Mouse (Mus musculus): ENCODE results near the gene Ttll7. TPM values are rescaled to one million over a fixed set of nuclear protein-coding genes. Genes with fewer than 3 reads are reported as not detected.

The Ttll7 gene
- polyA plus RNA-seq, 1 experiment from 2014 or later: 3.9 TPM

GRCm38 (mm10) chr3:146913107-146913506, 60.9 kb downstream of the Ttll7 start:
- 91% methylated on average over 11 of the region's 12 CpGs for WGBS
- ATAC-seq (ENCODE audit: insufficient number of reproducible peaks, low FRiP score, low TSS enrichment, low read depth): no peak

GRCm38 (mm10) chr3:146914798-146915197, 62.6 kb downstream of the Ttll7 start:
- H3K9ac ChIP-seq: no peak overlapping the region
- H3K27ac ChIP-seq (replicated peaks): no peak overlapping the region
- no peaks in the 10 kb centered on the region for H3K4me1 ChIP-seq
- no peaks in the 10 kb centered on the region for H3K27me3 ChIP-seq
- H3K9me3 ChIP-seq (replicated peaks): no peaks in the 10 kb centered on the region
- H3K4me3 ChIP-seq (replicated peaks): no peak overlapping the region
- no peak overlapping the region for H3K4me2 ChIP-seq (replicated peaks)
- H3K36me3 ChIP-seq: no peaks in the 10 kb centered on the region
- WGBS: 6% methylated on average over 12 of the region's 12 CpGs
- no peak for ATAC-seq (ENCODE audit: insufficient number of reproducible peaks, low FRiP score, low TSS enrichment, low read depth)

More at GRCm38 (mm10) chr3:146913107-146913506, 60.9 kb downstream of the Ttll7 start:
- H3K4me2 ChIP-seq (replicated peaks): no peak overlapping the region
- H3K9ac ChIP-seq: no peak overlapping the region
- no peaks in the 10 kb centered on the region for H3K4me1 ChIP-seq
- no peaks in the 10 kb centered on the region for H3K27me3 ChIP-seq
- no peaks in the 10 kb centered on the region for H3K9me3 ChIP-seq (replicated peaks)
- no peak overlapping the region for H3K4me3 ChIP-seq (replicated peaks)
- no peaks in the 10 kb centered on the region for H3K36me3 ChIP-seq
- H3K27ac ChIP-seq (replicated peaks): no peak overlapping the region

GRCm38 (mm10) chr3:146917891-146918290, 65.7 kb downstream of the Ttll7 start:
- ATAC-seq (ENCODE audit: insufficient number of reproducible peaks, low FRiP score, low TSS enrichment, low read depth): no peak
- H3K4me1 ChIP-seq: no peaks in the 10 kb centered on the region
- H3K4me2 ChIP-seq (replicated peaks): no peak overlapping the region
- H3K9ac ChIP-seq: no peak overlapping the region
- no peak overlapping the region for H3K27ac ChIP-seq (replicated peaks)
- no peak overlapping the region for H3K4me3 ChIP-seq (replicated peaks)
- WGBS: 56% methylated on average over 8 of the region's 8 CpGs
- no peaks in the 10 kb centered on the region for H3K9me3 ChIP-seq (replicated peaks)
- no peaks in the 10 kb centered on the region for H3K36me3 ChIP-seq
- no peaks in the 10 kb centered on the region for H3K27me3 ChIP-seq

GRCm38 (mm10) chr3:146918323-146918722, 66.2 kb downstream of the Ttll7 start:
- H3K27me3 ChIP-seq: no peaks in the 10 kb centered on the region
- no peak overlapping the region for H3K4me3 ChIP-seq (replicated peaks)
- 75% methylated on average over 11 of the region's 11 CpGs for WGBS
- no peak overlapping the region for H3K9ac ChIP-seq
- H3K36me3 ChIP-seq: no peaks in the 10 kb centered on the region
- no peaks in the 10 kb centered on the region for H3K4me1 ChIP-seq
- no peaks in the 10 kb centered on the region for H3K9me3 ChIP-seq (replicated peaks)
- H3K27ac ChIP-seq (replicated peaks): no peak overlapping the region
- H3K4me2 ChIP-seq (replicated peaks): no peak overlapping the region
- no peak for ATAC-seq (ENCODE audit: insufficient number of reproducible peaks, low FRiP score, low TSS enrichment, low read depth)

- 82% methylated on average over 6 of the region's 6 CpGs for WGBS
- Histone ChIP-seq H3K4me1 (no peaks in the 10 kb centered on the region), H3K4me3 (replicated peaks) (no peak overlapping the region), H3K9ac (no peak overlapping the region), H3K27me3 (no peaks in the 10 kb centered on the region), H3K27ac (replicated peaks) (no peak overlapping the region), H3K36me3 (no peaks in the 10 kb centered on the region), H3K4me2 (replicated peaks) (no peak overlapping the region), H3K9me3 (replicated peaks) (no peaks in the 10 kb centered on the region)
- no peak for ATAC-seq (ENCODE audit: insufficient number of reproducible peaks, low FRiP score, low TSS enrichment, low read depth)
Observed at GRCm38 (mm10) chr3:146927311-146928015, 75.3 kb downstream of the Ttll7 start.

GRCm38 (mm10) chr3:146928141-146928540, 76.0 kb downstream of the Ttll7 start:
- Histone ChIP-seq H3K36me3 (no peaks in the 10 kb centered on the region), H3K4me3 (replicated peaks) (no peak overlapping the region), H3K9me3 (replicated peaks) (no peaks in the 10 kb centered on the region), H3K4me2 (replicated peaks) (no peak overlapping the region), H3K4me1 (no peaks in the 10 kb centered on the region), H3K27me3 (no peaks in the 10 kb centered on the region), H3K27ac (replicated peaks) (no peak overlapping the region), H3K9ac (no peak overlapping the region)
- ATAC-seq (ENCODE audit: insufficient number of reproducible peaks, low FRiP score, low TSS enrichment, low read depth): no peak
- WGBS: 85% methylated on average over 7 of the region's 7 CpGs

GRCm38 (mm10) chr3:146929011-146929410, 76.8 kb downstream of the Ttll7 start:
- Histone ChIP-seq H3K4me2 (replicated peaks) (no peak overlapping the region), H3K27me3 (no peaks in the 10 kb centered on the region), H3K27ac (replicated peaks) (no peak overlapping the region), H3K9me3 (replicated peaks) (no peaks in the 10 kb centered on the region), H3K4me1 (no peaks in the 10 kb centered on the region), H3K4me3 (replicated peaks) (no peak overlapping the region), H3K36me3 (no peaks in the 10 kb centered on the region), H3K9ac (no peak overlapping the region)
- 74% methylated on average over 5 of the region's 5 CpGs for WGBS
- no peak for ATAC-seq (ENCODE audit: insufficient number of reproducible peaks, low FRiP score, low TSS enrichment, low read depth)

GRCm38 (mm10) chr3:146931190-146931589, 79.0 kb downstream of the Ttll7 start:
- H3K4me2 ChIP-seq (replicated peaks): no peak overlapping the region
- H3K4me3 ChIP-seq (replicated peaks): no peak overlapping the region
- WGBS: 92% methylated on average over 9 of the region's 9 CpGs
- no peaks in the 10 kb centered on the region for H3K9me3 ChIP-seq (replicated peaks)
- no peak for ATAC-seq (ENCODE audit: insufficient number of reproducible peaks, low FRiP score, low TSS enrichment, low read depth)
- no peak overlapping the region for H3K9ac ChIP-seq
- no peaks in the 10 kb centered on the region for H3K4me1 ChIP-seq
- no peaks in the 10 kb centered on the region for H3K27me3 ChIP-seq
- no peak overlapping the region for H3K27ac ChIP-seq (replicated peaks)
- no peaks in the 10 kb centered on the region for H3K36me3 ChIP-seq

GRCm38 (mm10) chr3:146932506-146932905, 80.3 kb downstream of the Ttll7 start:
- Histone ChIP-seq H3K4me2 (replicated peaks) (no peak overlapping the region), H3K4me1 (no peaks in the 10 kb centered on the region), H3K9me3 (replicated peaks) (no peaks in the 10 kb centered on the region), H3K27me3 (no peaks in the 10 kb centered on the region), H3K9ac (no peak overlapping the region), H3K36me3 (no peaks in the 10 kb centered on the region), H3K27ac (replicated peaks) (no peak overlapping the region), H3K4me3 (replicated peaks) (no peak overlapping the region)
- 80% methylated on average over 5 of the region's 5 CpGs for WGBS
- no peak for ATAC-seq (ENCODE audit: insufficient number of reproducible peaks, low FRiP score, low TSS enrichment, low read depth)

- no peak for ATAC-seq (ENCODE audit: insufficient number of reproducible peaks, low FRiP score, low TSS enrichment, low read depth)
- Histone ChIP-seq H3K9ac (no peak overlapping the region), H3K9me3 (replicated peaks) (no peaks in the 10 kb centered on the region), H3K4me2 (replicated peaks) (no peak overlapping the region), H3K4me3 (replicated peaks) (no peak overlapping the region), H3K4me1 (no peaks in the 10 kb centered on the region), H3K36me3 (no peaks in the 10 kb centered on the region), H3K27me3 (no peaks in the 10 kb centered on the region), H3K27ac (replicated peaks) (no peak overlapping the region)
- 85% methylated on average over 4 of the region's 4 CpGs for WGBS
Observed at GRCm38 (mm10) chr3:146936888-146937287, 84.7 kb downstream of the Ttll7 start.

- 20% methylated on average over 21 of the region's 21 CpGs for WGBS
Observed at GRCm38 (mm10) chr3:146939391-146940250, 87.5 kb downstream of the Ttll7 start.

More at GRCm38 (mm10) chr3:146939391-146940250, 87.5 kb downstream of the Ttll7 start:
- H3K4me1 ChIP-seq: no peaks in the 10 kb centered on the region
- H3K9ac ChIP-seq: no peak overlapping the region
- H3K4me2 ChIP-seq (replicated peaks): peak overlapping the region; percentile 24
- no peaks in the 10 kb centered on the region for H3K36me3 ChIP-seq
- no peak overlapping the region for H3K27ac ChIP-seq (replicated peaks)
- H3K4me3 ChIP-seq (replicated peaks): no peak overlapping the region
- 0 out of 2 replicates have a peak, but pooled peaks have one; percentile 43 for ATAC-seq (ENCODE audit: insufficient number of reproducible peaks, low FRiP score, low TSS enrichment, low read depth)
- no peaks in the 10 kb centered on the region for H3K27me3 ChIP-seq
- H3K9me3 ChIP-seq (replicated peaks): no peaks in the 10 kb centered on the region
